Mouse (Mus musculus): Measurements from ENCODE around the gene Dhx16.

- TF ChIP-seq CTCF (IDR thresholded peaks at IDR 0.05; ENCODE audit: low read depth, low read length) (no peak), EP300 (IDR thresholded peaks at IDR 0.05; ENCODE audit: insufficient read depth, low read depth, low read length) (0 out of 2 replicates have a peak, but pooled peaks have one; percentile 11)
These were observed 38.0 kb downstream of the Dhx16 start for GRCm38 (mm10) chr17:35917463-35918251.

All from ES-Bruce4 (cell line).